Mouse (Mus musculus) neural tube, embryonic 14.5 days (tissue): ENCODE data around the gene Calr. TPM values are rescaled to one million over a fixed set of nuclear protein-coding genes. Genes with fewer than 3 reads are reported as not detected.

ENCODE experiments used
- ATAC-seq: fragments of 200-750 bp; cut with Nextera tagmentation; 2 replicates; pipeline ENCODE4 v1.8.0; 2017; ENCODE audit warnings: low read depth, mild to moderate bottlenecking, moderate TSS enrichment, moderate library complexity
- H3K27ac ChIP-seq: fragments of 300-500 bp; sonication (generic); 2 replicates; pipeline ENCODE4 v1.5.1; 2014; ENCODE audit warnings: low read depth, mild to moderate bottlenecking, control low read depth, low read length, moderate library complexity, mixed read lengths
- H3K27me3 ChIP-seq: fragments of 300-500 bp; sonication (generic); 2 replicates; pipeline ENCODE4 v1.6.1; 2014; ENCODE audit warnings: low read length; ENCODE audit not compliant: control insufficient read depth, insufficient read depth
- H3K36me3 ChIP-seq: fragments of 300-500 bp; sonication (generic); 2 replicates; pipeline ENCODE4 v1.6.1; 2014; ENCODE audit warnings: low read length, mixed read lengths; ENCODE audit not compliant: control insufficient read depth, insufficient read depth
- H3K4me1 ChIP-seq: fragments of 300-500 bp; sonication (generic); 2 replicates; pipeline ENCODE4 v1.6.1; 2014; ENCODE audit warnings: low read length; ENCODE audit not compliant: control insufficient read depth, insufficient read depth
- H3K4me2 ChIP-seq: fragments of 300-500 bp; sonication (generic); 2 replicates; pipeline ENCODE4 v1.6.1; 2014; ENCODE audit warnings: mild to moderate bottlenecking, low read depth, low read length, control low read depth
- H3K4me3 ChIP-seq: fragments of 300-500 bp; sonication (generic); 2 replicates; pipeline ENCODE4 v1.5.1; 2014; ENCODE audit warnings: low read depth, low read length, control low read depth, mixed read lengths
- H3K9ac ChIP-seq: fragments of 300-500 bp; sonication (generic); replicated peaks from 2 replicates; pipeline ENCODE4 v1.6.1; 2014; ENCODE audit warnings: low read depth, mild to moderate bottlenecking, control low read depth, low read length, mixed read lengths
- H3K9me3 ChIP-seq: fragments of 300-500 bp; sonication (generic); 2 replicates; pipeline ENCODE4 v1.6.1; 2016; ENCODE audit warnings: low read length; ENCODE audit not compliant: control insufficient read depth
- WGBS: fragments of 180-500 bp; shearing (Covaris S2); extraction: QIAGEN DNeasy Blood & Tissue Kit; methylation state at CpG from one replicate; pipeline ENCODE4 v1.1.7; 2014; 5-methylcytosine and 5-hydroxymethylcytosine counted together
- polyA plus RNA-seq: library from polyadenylated mRNA; unstranded; fragments of >200 nt; fragmentation: Nextera tagmentation; extraction: Ambion mirVana; gene quantifications from 2 replicates; pipeline ENCODE4 v1.2.1, GENCODE M21; 2014

The Calr gene
- polyA plus RNA-seq, 1 experiment from 2014 or later: 615 TPM

DNA sequence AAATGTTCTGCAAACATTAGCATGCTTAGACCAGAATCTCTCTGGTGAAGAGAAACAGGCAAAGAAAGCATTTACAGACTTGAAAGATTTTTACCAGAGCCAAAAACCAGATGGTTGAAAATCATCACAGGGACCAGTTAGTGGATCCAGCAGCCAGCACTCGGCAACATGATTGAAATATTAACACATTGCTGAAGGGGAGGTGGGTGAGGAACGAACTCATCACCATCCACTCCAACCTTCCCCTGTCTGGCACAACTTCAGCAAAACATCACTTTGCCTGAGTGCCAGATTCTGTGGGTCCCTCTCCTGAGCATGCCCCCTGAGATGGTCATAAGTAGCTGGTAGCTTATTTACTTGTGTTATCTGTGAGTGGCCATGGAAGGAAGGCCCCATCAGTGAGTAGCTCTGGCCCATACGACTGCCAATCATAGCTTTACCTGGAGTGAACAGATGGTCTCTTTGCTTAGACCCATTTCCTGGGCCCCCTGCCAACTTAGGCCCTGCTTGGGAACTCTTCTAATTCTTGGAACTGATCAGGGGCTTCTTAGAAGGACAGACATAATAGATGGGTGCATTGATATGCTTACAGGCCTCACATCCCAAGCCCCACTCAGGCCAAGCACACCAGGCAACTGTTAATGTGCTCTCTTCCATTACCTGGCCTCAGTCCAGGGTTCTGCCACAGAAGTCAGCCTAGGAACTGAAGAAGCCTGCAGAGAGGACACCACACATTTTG, 30.7 kb upstream of the Calr start:
- Histone ChIP-seq H3K4me3 (no peak overlapping the region), H3K4me2 (no peak overlapping the region), H3K27me3 (peaks cover 4% of the 10 kb centered on the region; the same call in 1 of the 2 replicates), H3K27ac (no peak overlapping the region), H3K4me1 (no peaks in the 10 kb centered on the region; the same call in 1 of the 2 replicates), H3K9me3 (no peaks in the 10 kb centered on the region), H3K9ac (no peak overlapping the region), H3K36me3 (no peaks in the 10 kb centered on the region)
- WGBS: 89% methylated on average over 3 of the region's 3 CpGs
- ATAC-seq: no peak

DNA sequence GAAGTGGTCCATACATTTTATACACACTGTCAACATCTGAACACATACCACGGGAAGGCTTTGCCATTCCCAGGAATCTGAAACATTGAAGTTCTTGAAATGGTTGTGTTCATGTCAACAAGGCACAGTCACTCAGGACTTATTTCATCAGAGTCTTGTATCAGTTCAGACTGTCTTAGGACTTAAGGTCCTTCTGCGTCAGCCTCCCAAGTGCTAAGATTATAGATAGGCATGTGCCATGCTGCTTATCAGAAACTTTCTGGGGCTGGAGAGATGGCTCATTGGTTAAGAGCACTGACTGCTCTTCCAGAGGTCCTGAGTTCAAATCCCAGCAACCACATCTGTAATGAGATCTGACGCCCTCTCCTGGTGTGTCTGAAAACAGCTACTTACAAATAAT, 27.6 kb upstream of the Calr start:
- 93% methylated on average over 3 of the region's 3 CpGs for WGBS
- Histone ChIP-seq H3K4me3 (no peak overlapping the region), H3K4me2 (no peak overlapping the region), H3K9ac (no peak overlapping the region), H3K36me3 (peaks cover 3% of the 10 kb centered on the region; the same call in 1 of the 2 replicates), H3K27me3 (peaks cover 4% of the 10 kb centered on the region; the same call in 1 of the 2 replicates), H3K9me3 (no peaks in the 10 kb centered on the region), H3K4me1 (no peaks in the 10 kb centered on the region; the same call in 1 of the 2 replicates), H3K27ac (no peak overlapping the region)
- ATAC-seq: no peak

DNA sequence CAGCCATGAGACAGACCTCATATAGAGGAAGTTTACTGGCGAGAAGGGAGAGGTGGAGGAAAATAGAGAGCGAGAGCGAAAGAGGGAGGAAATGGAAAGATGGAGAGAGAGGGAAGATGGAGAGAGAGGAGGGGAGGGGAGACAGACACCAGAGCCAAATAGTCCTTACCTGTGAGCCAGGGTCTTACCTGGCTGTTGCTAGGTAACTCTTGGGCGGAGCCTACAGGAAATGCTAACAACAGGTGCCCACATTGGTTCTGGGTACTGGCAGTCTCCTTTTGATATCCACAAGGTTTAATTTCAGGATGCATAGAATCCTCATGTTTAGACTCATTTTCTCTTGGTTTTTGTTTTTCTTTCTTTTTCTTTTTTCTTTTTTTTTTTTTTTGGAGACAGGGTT, 26.3 kb upstream of the Calr start:
- no peak overlapping the region for H3K27ac ChIP-seq
- H3K4me1 ChIP-seq: no peaks in the 10 kb centered on the region; the same call in 1 of the 2 replicates
- H3K9ac ChIP-seq: no peak overlapping the region
- peaks cover 16% of the 10 kb centered on the region; the same call in 1 of the 2 replicates for H3K36me3 ChIP-seq
- H3K4me2 ChIP-seq: peak overlapping the region; percentile 71
- no peak for ATAC-seq
- no peak overlapping the region; the same call in 1 of the 2 replicates for H3K4me3 ChIP-seq
- H3K9me3 ChIP-seq: no peaks in the 10 kb centered on the region
- H3K27me3 ChIP-seq: peaks cover 4% of the 10 kb centered on the region; the same call in 1 of the 2 replicates
- WGBS: 73% methylated on average over 4 of the region's 4 CpGs

DNA sequence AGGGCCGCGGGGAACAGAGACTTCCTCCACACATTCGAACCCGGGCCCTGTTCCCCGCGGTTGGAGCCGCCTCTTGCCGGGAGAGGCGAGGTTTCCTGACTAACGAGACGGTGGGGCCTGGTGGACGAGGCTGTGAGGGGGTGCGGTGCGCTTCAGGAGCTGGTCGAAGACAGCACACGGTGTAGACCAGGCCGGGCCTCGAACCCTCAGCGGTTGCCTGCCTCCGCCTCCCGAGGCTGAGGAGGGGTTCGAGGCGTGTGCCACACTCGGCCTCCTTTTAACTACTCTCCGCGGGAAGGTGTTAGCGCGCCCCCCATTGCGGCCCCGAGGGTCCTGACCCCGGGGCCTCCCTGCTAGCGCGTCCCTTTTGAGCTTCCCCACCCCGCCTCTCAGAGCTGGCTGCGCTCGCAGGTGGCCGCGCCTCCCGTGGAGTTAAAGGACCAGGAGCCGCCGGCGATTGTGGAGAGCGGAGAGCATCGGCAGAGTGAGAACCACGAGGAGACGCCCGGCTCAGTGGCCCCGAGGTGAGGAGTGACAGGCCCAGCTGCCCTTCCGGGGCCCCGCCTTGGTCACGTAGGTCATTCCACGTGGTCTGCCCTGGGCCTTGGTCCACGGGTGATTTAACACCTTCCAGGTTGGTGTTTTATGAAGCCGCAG, 25.7 kb upstream of the Calr start:
- Histone ChIP-seq H3K4me3 (peak overlapping the region; percentile 32), H3K4me2 (peak overlapping the region; percentile 71), H3K9me3 (no peaks in the 10 kb centered on the region), H3K4me1 (no peaks in the 10 kb centered on the region; the same call in 1 of the 2 replicates), H3K36me3 (peaks cover 22% of the 10 kb centered on the region), H3K27ac (no peak overlapping the region), H3K27me3 (peaks cover 4% of the 10 kb centered on the region; the same call in 1 of the 2 replicates), H3K9ac (peak overlapping the region; percentile 32)
- 4% methylated on average over 49 of the region's 54 CpGs for WGBS
- peak; percentile 52 for ATAC-seq

DNA sequence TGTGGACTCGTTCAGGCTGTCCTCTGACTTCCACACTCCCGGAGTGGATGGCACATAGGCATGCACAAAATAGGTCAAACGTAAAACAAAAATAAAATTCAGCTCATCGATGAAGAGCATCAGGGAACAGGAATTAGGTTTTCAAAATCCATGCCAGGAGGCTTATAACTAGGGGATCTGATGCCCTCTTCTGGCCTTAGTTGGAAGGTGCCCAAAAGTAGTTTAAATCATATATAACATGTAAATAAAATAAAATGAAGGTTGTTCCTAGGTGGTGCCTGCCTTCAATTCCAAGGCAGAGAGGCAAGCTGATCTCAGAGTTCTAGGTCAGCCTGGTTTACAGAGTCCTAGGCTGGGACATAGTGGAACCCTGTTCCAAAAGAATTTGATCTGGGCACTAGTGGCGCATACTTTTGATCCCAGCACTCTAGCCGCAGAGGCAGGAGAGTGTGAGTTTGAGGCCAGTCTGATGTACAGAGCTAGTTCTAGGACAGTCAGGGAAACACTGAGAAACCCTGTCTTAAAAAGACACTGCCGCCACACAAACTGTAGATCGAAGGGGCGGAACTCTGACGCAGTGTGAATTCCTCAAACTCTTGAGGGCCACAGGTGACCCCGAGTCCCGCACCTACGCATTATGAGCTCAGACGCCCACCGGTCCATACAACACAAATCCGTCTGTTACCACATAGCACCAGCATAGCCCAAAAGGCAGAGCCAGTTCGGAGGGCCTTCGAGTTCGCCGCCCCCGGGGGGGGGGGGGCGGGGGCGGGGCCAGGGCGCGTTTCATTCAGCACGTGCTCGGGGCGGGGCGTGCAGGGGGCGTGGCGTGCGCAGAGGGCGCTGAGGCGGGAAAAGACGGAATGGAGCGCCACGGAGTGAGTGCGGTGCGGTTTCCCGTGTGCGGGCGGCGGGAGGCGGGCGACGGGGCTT, 24.9 kb upstream of the Calr start, which contains the start of gene Syce2:
TSS of gene Syce2 (plus strand) at position 736 of the 933 bp plus-strand sequence.
- H3K36me3 ChIP-seq: peaks cover 28% of the 10 kb centered on the region
- H3K4me3 ChIP-seq: peak within 1 kb of the TSS; percentile 32
- WGBS: 21% methylated on average over 34 of the region's 46 CpGs
- H3K4me2 ChIP-seq: peak within 1 kb of the TSS; percentile 71
- ATAC-seq: peak; percentile 69
- H3K27me3 ChIP-seq: peaks cover 4% of the 10 kb centered on the region; the same call in 1 of the 2 replicates
- no peak within 1 kb of the TSS for H3K27ac ChIP-seq
- no peaks in the 10 kb centered on the region for H3K9me3 ChIP-seq
- H3K4me1 ChIP-seq: no peaks in the 10 kb centered on the region; the same call in 1 of the 2 replicates
- peak within 1 kb of the TSS; percentile 32 for H3K9ac ChIP-seq

DNA sequence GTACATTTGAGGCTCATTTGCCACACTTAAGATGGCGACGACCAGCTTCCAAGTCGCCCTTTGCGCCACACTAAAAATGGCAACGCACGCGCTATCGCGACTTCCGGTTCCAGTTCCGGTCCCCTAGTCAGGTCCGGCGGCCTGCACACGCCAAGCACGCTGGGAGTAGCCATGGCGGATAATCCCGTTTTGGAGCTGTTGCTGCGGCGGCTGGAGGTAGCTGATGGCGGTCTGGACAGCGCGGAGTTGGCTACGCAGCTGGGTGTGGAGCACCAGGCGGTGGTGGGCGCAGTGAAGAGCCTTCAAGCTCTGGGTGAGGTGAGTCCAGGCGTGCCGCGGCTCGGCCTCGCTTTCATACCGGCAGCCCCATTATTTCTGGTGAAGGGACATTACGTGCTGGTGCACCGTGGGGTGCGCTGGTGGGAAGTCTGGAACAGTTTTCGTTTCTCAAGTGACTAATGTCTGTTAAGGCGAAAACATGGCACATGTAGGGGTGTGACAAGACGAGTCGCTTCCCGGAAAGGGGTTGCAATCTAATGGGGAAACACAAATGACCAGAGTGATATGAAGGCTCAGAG, 10.2 kb upstream of the Calr start, which contains the start of gene Farsa:
TSS of gene Farsa (plus strand) at position 126 of the 578 bp plus-strand sequence.
- Histone ChIP-seq H3K9ac (peak within 1 kb of the TSS; percentile 71), H3K9me3 (no peaks in the 10 kb centered on the region), H3K27me3 (no peaks in the 10 kb centered on the region), H3K4me3 (peak within 1 kb of the TSS; percentile 76), H3K27ac (peak within 1 kb of the TSS; percentile 63), H3K4me1 (peaks cover 12% of the 10 kb centered on the region; the same call in 1 of the 2 replicates), H3K4me2 (peak within 1 kb of the TSS; percentile 89), H3K36me3 (peaks cover 16% of the 10 kb centered on the region)
- under 1% methylated on average over 39 of the region's 39 CpGs for WGBS
- peak; percentile 94 for ATAC-seq

DNA sequence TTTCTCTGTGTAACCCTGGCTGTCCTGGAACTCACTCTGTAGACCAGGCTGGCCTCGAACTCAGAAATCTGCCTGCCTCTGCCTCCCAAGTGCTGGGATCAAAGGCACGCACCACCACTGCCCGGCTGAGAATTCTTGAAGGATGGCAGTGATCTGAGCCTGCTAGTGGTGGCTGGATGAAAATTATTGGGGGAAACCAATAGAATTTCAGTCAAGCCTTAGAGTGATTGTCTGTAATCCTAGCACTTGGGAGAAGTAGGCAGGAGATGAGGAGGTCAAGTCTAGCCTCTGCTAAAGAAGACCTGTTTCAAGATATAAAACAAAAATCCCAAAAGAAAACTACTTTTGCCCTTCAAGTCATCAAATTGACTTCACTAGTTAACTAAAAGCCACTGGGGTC, 9.7 kb upstream of the Calr start:
- Histone ChIP-seq H3K36me3 (peaks cover 11% of the 10 kb centered on the region), H3K9ac (no peak overlapping the region), H3K27me3 (no peaks in the 10 kb centered on the region), H3K9me3 (no peaks in the 10 kb centered on the region), H3K4me1 (peaks cover 12% of the 10 kb centered on the region; the same call in 1 of the 2 replicates), H3K4me3 (no peak overlapping the region), H3K4me2 (no peak overlapping the region), H3K27ac (no peak overlapping the region)
- ATAC-seq: peak; percentile 16; the same call in 1 of the 2 replicates
- WGBS: 95% methylated on average over 3 of the region's 3 CpGs
